Mouse (Mus musculus): ENCODE measurements around the gene Khdc3. TPM values are rescaled to one million over a fixed set of nuclear protein-coding genes. Genes with fewer than 3 reads are reported as not detected.

Khdc3 gene
- 0.16 TPM in 1 of 2 replicates, not detected in the other for polyA plus RNA-seq (2015; fragmentation: Nextera tagmentation; extraction: Ambion mirVana)

DNA sequence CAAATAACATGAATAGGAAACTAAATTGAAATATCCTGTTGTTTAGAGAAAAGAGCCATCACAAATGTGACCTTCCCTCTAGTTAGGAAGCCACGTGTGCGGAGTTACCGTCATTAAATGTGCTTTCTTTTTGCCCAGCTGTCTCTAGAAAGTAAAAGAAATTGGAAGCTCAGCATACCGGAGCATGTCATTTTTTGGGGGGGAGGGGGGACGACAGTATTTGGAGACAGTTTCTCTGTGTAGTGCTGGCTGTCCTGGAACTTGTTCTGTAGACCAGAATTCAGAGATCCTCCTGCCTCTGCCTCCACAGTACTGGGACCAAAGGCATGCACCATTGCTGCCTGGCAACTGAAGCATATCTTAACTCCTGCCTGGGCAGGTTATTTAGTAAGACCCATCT lies at the start of gene Khdc3:
Khdc3 (plus strand) TSS at position 301 of the 400 bp plus-strand sequence.
- Histone ChIP-seq H3K27ac (ENCODE audit: low read depth, low read length) (no peak within 1 kb of the TSS), H3K36me3 (ENCODE audit: control insufficient read depth, insufficient read depth) (no peaks in the 10 kb centered on the region), H3K4me3 (ENCODE audit: low read depth, low read length) (no peak within 1 kb of the TSS), H3K9ac (ENCODE audit: low read depth, low read length) (no peak within 1 kb of the TSS), H3K4me1 (replicated peaks; ENCODE audit: control insufficient read depth, insufficient read depth, low read length) (peaks cover 5% of the 10 kb centered on the region; the same call in 1 of the 2 replicates), H3K27me3 (replicated peaks; ENCODE audit: control insufficient read depth, insufficient read depth, low read length) (peaks cover 3% of the 10 kb centered on the region; the same call in 1 of the 2 replicates), H3K9me3 (ENCODE audit: control insufficient read depth) (no peaks in the 10 kb centered on the region), H3K4me2 (replicated peaks; ENCODE audit: low read depth) (no peak within 1 kb of the TSS)
- 84% methylated on average over 5 of the region's 5 CpGs for WGBS
- ATAC-seq, result no peak
- no peak for TF ChIP-seq CTCF (IDR thresholded peaks at IDR 0.05; ENCODE audit: low read depth)

- no peak for ATAC-seq
- no peak overlapping the region for H3K9ac ChIP-seq (ENCODE audit: low read depth, low read length)
Measured at GRCm38 (mm10) chr9:73055441-73055911, 46.2 kb upstream of the Khdc3 start.

GRCm38 (mm10) chr9:73059224-73059623 lies 42.4 kb upstream of the Khdc3 start:
- Histone ChIP-seq H3K9me3 (ENCODE audit: control insufficient read depth) (no peaks in the 10 kb centered on the region), H3K4me3 (ENCODE audit: low read depth, low read length) (no peak overlapping the region), H3K4me1 (replicated peaks; ENCODE audit: control insufficient read depth, insufficient read depth, low read length) (no peaks in the 10 kb centered on the region), H3K27me3 (replicated peaks; ENCODE audit: control insufficient read depth, insufficient read depth, low read length) (no peaks in the 10 kb centered on the region), H3K4me2 (replicated peaks; ENCODE audit: low read depth) (no peak overlapping the region), H3K27ac (ENCODE audit: low read depth, low read length) (no peak overlapping the region), H3K9ac (ENCODE audit: low read depth, low read length) (no peak overlapping the region), H3K36me3 (ENCODE audit: control insufficient read depth, insufficient read depth) (no peaks in the 10 kb centered on the region)
- no peak for TF ChIP-seq CTCF (IDR thresholded peaks at IDR 0.05; ENCODE audit: low read depth)
- 90% methylated on average over 4 of the region's 4 CpGs for WGBS
- ATAC-seq, result no peak

More at GRCm38 (mm10) chr9:73055441-73055911, 46.2 kb upstream of the Khdc3 start:
- whole genome bisulfite sequencing, result 41% methylated on average over 10 of the region's 10 CpGs
- Histone ChIP-seq H3K9me3 (ENCODE audit: control insufficient read depth) (no peaks in the 10 kb centered on the region), H3K4me1 (replicated peaks; ENCODE audit: control insufficient read depth, insufficient read depth, low read length) (no peaks in the 10 kb centered on the region), H3K4me2 (replicated peaks; ENCODE audit: low read depth) (no peak overlapping the region), H3K4me3 (ENCODE audit: low read depth, low read length) (no peak overlapping the region), H3K27me3 (replicated peaks; ENCODE audit: control insufficient read depth, insufficient read depth, low read length) (no peaks in the 10 kb centered on the region), H3K36me3 (ENCODE audit: control insufficient read depth, insufficient read depth) (no peaks in the 10 kb centered on the region), H3K27ac (ENCODE audit: low read depth, low read length) (no peak overlapping the region)
- TF ChIP-seq CTCF (IDR thresholded peaks at IDR 0.05; ENCODE audit: low read depth), result no peak

DNA sequence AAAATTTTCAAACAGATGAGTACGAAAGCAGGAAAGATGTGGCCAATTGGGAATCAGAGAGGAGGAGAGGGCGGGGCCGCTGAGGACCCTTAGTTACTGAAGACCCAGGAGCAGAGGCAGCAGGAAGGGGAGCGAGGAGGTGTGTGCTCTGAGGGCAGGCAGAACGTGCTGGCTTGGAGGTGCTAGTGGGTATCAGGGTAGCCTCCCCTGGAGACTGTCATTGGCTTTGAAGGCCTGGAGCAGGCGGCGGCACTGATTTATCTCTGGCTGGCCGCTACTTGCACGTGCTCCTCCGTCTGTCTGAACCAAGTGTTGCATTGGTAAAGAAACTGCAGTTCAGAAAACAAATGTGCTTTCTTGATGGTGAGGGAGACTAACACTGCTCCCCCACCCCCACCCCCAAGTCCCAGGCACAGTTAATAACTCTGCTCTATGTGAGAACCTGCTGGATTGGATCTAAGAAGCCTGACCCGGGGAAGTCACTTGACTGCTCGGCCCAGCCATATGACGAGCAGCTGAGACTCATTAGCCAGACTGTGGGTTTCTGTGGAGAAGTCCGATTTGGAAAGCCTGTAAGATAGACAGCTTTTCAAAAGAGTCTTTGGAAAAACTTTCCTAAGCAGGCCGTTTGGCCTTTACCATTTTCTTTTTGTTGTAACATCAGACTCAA lies 37.9 kb upstream of the Khdc3 start:
- Histone ChIP-seq H3K9me3 (ENCODE audit: control insufficient read depth) (no peaks in the 10 kb centered on the region), H3K36me3 (ENCODE audit: control insufficient read depth, insufficient read depth) (no peaks in the 10 kb centered on the region), H3K4me2 (replicated peaks; ENCODE audit: low read depth) (no peak overlapping the region; the same call in 1 of the 2 replicates), H3K9ac (ENCODE audit: low read depth, low read length) (no peak overlapping the region), H3K4me3 (ENCODE audit: low read depth, low read length) (no peak overlapping the region), H3K27me3 (replicated peaks; ENCODE audit: control insufficient read depth, insufficient read depth, low read length) (no peaks in the 10 kb centered on the region), H3K4me1 (replicated peaks; ENCODE audit: control insufficient read depth, insufficient read depth, low read length) (no peaks in the 10 kb centered on the region), H3K27ac (ENCODE audit: low read depth, low read length) (no peak overlapping the region)
- no peak for TF ChIP-seq CTCF (IDR thresholded peaks at IDR 0.05; ENCODE audit: low read depth)
- no peak for ATAC-seq
- 39% methylated on average over 15 of the region's 15 CpGs for WGBS

DNA sequence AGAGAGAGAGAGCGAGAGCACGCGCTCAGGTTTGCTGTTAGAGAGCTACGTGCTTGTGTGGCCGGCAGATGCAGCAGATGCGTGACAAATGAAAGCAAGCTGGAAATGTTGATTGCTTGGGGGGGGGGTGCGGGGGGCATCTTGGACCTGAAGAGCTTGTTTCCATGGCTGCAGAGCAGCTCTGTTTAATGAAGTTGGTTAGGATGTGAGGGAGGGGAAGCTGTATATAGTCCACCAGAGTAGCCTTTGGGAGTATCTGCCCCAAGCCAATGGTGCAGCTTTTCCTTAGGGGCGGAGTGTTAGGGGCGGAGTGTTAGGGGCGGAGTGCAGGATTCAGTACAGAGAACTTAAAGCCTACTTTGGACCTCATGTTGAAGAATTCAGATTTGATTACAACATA lies 34.5 kb upstream of the Khdc3 start:
- H3K4me3 ChIP-seq (ENCODE audit: low read depth, low read length), result no peak overlapping the region
- 36% methylated on average over 10 of the region's 10 CpGs for WGBS

DNA sequence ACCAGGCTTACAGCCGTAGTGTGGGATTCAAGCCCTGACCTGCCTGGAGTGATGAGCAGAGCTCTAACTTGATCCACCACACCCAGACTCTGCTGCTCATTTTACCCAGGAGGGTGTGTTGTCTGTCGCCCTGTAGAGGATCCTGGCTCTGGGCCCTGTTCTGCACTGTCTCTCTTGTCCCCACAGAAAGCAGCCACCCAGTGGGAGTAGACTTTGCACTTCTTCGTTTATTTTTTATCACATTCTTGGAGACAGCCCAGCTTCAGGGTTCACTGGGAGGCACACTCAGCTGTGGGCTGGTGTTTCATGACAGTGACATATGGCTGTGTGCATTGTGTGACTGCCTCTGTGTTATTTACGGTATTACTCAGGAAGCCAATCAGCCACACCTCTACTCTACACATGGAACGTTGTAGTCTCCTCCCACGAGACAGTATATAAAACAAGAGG lies 33.4 kb upstream of the Khdc3 start:
- Histone ChIP-seq H3K4me1 (replicated peaks; ENCODE audit: control insufficient read depth, insufficient read depth, low read length) (no peaks in the 10 kb centered on the region), H3K4me3 (ENCODE audit: low read depth, low read length) (no peak overlapping the region), H3K9ac (ENCODE audit: low read depth, low read length) (no peak overlapping the region), H3K4me2 (replicated peaks; ENCODE audit: low read depth) (peak overlapping the region; percentile 6), H3K9me3 (ENCODE audit: control insufficient read depth) (no peaks in the 10 kb centered on the region), H3K27me3 (replicated peaks; ENCODE audit: control insufficient read depth, insufficient read depth, low read length) (no peaks in the 10 kb centered on the region), H3K36me3 (ENCODE audit: control insufficient read depth, insufficient read depth) (no peaks in the 10 kb centered on the region), H3K27ac (ENCODE audit: low read depth, low read length) (peak overlapping the region; percentile 69)
- no peak for TF ChIP-seq CTCF (IDR thresholded peaks at IDR 0.05; ENCODE audit: low read depth)
- 16% methylated on average over 6 of the region's 6 CpGs for WGBS
- ATAC-seq, result peak; percentile 87

More for the DNA sequence above, 34.5 kb upstream of the Khdc3 start:
- peak overlapping the region; percentile 31 for H3K4me2 ChIP-seq (replicated peaks; ENCODE audit: low read depth)
- H3K9me3 ChIP-seq (ENCODE audit: control insufficient read depth), result no peaks in the 10 kb centered on the region
- no peak overlapping the region for H3K9ac ChIP-seq (ENCODE audit: low read depth, low read length)
- H3K27ac ChIP-seq (ENCODE audit: low read depth, low read length), result no peak overlapping the region
- ATAC-seq, result no peak
- H3K4me1 ChIP-seq (replicated peaks; ENCODE audit: control insufficient read depth, insufficient read depth, low read length), result no peaks in the 10 kb centered on the region
- TF ChIP-seq CTCF (IDR thresholded peaks at IDR 0.05; ENCODE audit: low read depth), result no peak
- H3K36me3 ChIP-seq (ENCODE audit: control insufficient read depth, insufficient read depth), result no peaks in the 10 kb centered on the region
- no peaks in the 10 kb centered on the region for H3K27me3 ChIP-seq (replicated peaks; ENCODE audit: control insufficient read depth, insufficient read depth, low read length)
